Mouse (Mus musculus): Measurements from ENCODE around the gene Cluh. TPM values are rescaled to one million over a fixed set of nuclear protein-coding genes. Genes with fewer than 3 reads are reported as not detected.

Cluh gene
- polyA plus RNA-seq, 1 experiment from 2014 or later, result 28.2 TPM

- H3K9ac ChIP-seq (ENCODE audit: low read depth, low read length), result no peak overlapping the region
- H3K9me3 ChIP-seq (ENCODE audit: control insufficient read depth, low read length), result no peaks in the 10 kb centered on the region
- H3K36me3 ChIP-seq (ENCODE audit: control insufficient read depth, insufficient read depth, low read length), result peaks cover 61% of the 10 kb centered on the region
- ATAC-seq (ENCODE audit: low FRiP score, low TSS enrichment), result no peak
- no peaks in the 10 kb centered on the region for H3K27me3 ChIP-seq (ENCODE audit: control insufficient read depth, insufficient read depth, low read length)
- H3K27ac ChIP-seq (ENCODE audit: low read depth, low read length), result no peak overlapping the region
- H3K4me1 ChIP-seq (ENCODE audit: control insufficient read depth, insufficient read depth, low read length), result no peaks in the 10 kb centered on the region
- no peak overlapping the region for H3K4me2 ChIP-seq (replicated peaks; ENCODE audit: low read depth, low read length)
- H3K4me3 ChIP-seq (ENCODE audit: low read length), result no peak overlapping the region
- WGBS, result 96% methylated on average over 8 of the region's 8 CpGs
Measured at GRCm38 (mm10) chr11:74674713-74675112, 25.4 kb downstream of the Cluh start.

- Histone ChIP-seq H3K27ac (ENCODE audit: low read depth, low read length) (no peak overlapping the region), H3K4me1 (ENCODE audit: control insufficient read depth, insufficient read depth, low read length) (no peaks in the 10 kb centered on the region), H3K36me3 (ENCODE audit: control insufficient read depth, insufficient read depth, low read length) (peaks cover 62% of the 10 kb centered on the region), H3K9me3 (ENCODE audit: control insufficient read depth, low read length) (no peaks in the 10 kb centered on the region), H3K4me3 (ENCODE audit: low read length) (no peak overlapping the region), H3K27me3 (ENCODE audit: control insufficient read depth, insufficient read depth, low read length) (no peaks in the 10 kb centered on the region), H3K4me2 (replicated peaks; ENCODE audit: low read depth, low read length) (no peak overlapping the region), H3K9ac (ENCODE audit: low read depth, low read length) (no peak overlapping the region)
- 91% methylated on average over 4 of the region's 4 CpGs for WGBS
- ATAC-seq (ENCODE audit: low FRiP score, low TSS enrichment), result no peak
Measured at GRCm38 (mm10) chr11:74675156-74675555, 25.9 kb downstream of the Cluh start.

- H3K27me3 ChIP-seq (ENCODE audit: control insufficient read depth, insufficient read depth, low read length), result no peaks in the 10 kb centered on the region
- no peak overlapping the region for H3K27ac ChIP-seq (ENCODE audit: low read depth, low read length)
- H3K4me3 ChIP-seq (ENCODE audit: low read length), result no peak overlapping the region
- no peak for ATAC-seq (ENCODE audit: low FRiP score, low TSS enrichment)
- H3K4me2 ChIP-seq (replicated peaks; ENCODE audit: low read depth, low read length), result no peak overlapping the region
- H3K9ac ChIP-seq (ENCODE audit: low read depth, low read length), result no peak overlapping the region
- 69% methylated on average over 1 of the region's 1 CpGs for WGBS
- no peaks in the 10 kb centered on the region for H3K9me3 ChIP-seq (ENCODE audit: control insufficient read depth, low read length)
- peaks cover 47% of the 10 kb centered on the region for H3K36me3 ChIP-seq (ENCODE audit: control insufficient read depth, insufficient read depth, low read length)
- no peaks in the 10 kb centered on the region for H3K4me1 ChIP-seq (ENCODE audit: control insufficient read depth, insufficient read depth, low read length)
Measured at GRCm38 (mm10) chr11:74692151-74692550, 42.9 kb downstream of the Cluh start.

GRCm38 (mm10) chr11:74699505-74699904, 50.2 kb downstream of the Cluh start:
- no peak overlapping the region for H3K4me2 ChIP-seq (replicated peaks; ENCODE audit: low read depth, low read length)
- no peak overlapping the region for H3K4me3 ChIP-seq (ENCODE audit: low read length)
- no peak overlapping the region for H3K9ac ChIP-seq (ENCODE audit: low read depth, low read length)
- peaks cover 29% of the 10 kb centered on the region; the same call in 1 of the 2 replicates for H3K36me3 ChIP-seq (ENCODE audit: control insufficient read depth, insufficient read depth, low read length)
- no peaks in the 10 kb centered on the region for H3K9me3 ChIP-seq (ENCODE audit: control insufficient read depth, low read length)
- H3K27me3 ChIP-seq (ENCODE audit: control insufficient read depth, insufficient read depth, low read length), result no peaks in the 10 kb centered on the region
- no peaks in the 10 kb centered on the region for H3K4me1 ChIP-seq (ENCODE audit: control insufficient read depth, insufficient read depth, low read length)
- H3K27ac ChIP-seq (ENCODE audit: low read depth, low read length), result no peak overlapping the region
- 99% methylated on average over 2 of the region's 2 CpGs for WGBS
- ATAC-seq (ENCODE audit: low FRiP score, low TSS enrichment), result no peak

GRCm38 (mm10) chr11:74704068-74704467, 54.8 kb downstream of the Cluh start:
- WGBS, result 98% methylated on average over 2 of the region's 2 CpGs
- H3K27ac ChIP-seq (ENCODE audit: low read depth, low read length), result no peak overlapping the region
- H3K4me2 ChIP-seq (replicated peaks; ENCODE audit: low read depth, low read length), result no peak overlapping the region
- no peaks in the 10 kb centered on the region; the same call in 1 of the 2 replicates for H3K36me3 ChIP-seq (ENCODE audit: control insufficient read depth, insufficient read depth, low read length)
- H3K9ac ChIP-seq (ENCODE audit: low read depth, low read length), result no peak overlapping the region
- no peaks in the 10 kb centered on the region for H3K4me1 ChIP-seq (ENCODE audit: control insufficient read depth, insufficient read depth, low read length)
- ATAC-seq (ENCODE audit: low FRiP score, low TSS enrichment), result no peak
- H3K27me3 ChIP-seq (ENCODE audit: control insufficient read depth, insufficient read depth, low read length), result no peaks in the 10 kb centered on the region
- H3K9me3 ChIP-seq (ENCODE audit: control insufficient read depth, low read length), result no peaks in the 10 kb centered on the region
- no peak overlapping the region for H3K4me3 ChIP-seq (ENCODE audit: low read length)

DNA sequence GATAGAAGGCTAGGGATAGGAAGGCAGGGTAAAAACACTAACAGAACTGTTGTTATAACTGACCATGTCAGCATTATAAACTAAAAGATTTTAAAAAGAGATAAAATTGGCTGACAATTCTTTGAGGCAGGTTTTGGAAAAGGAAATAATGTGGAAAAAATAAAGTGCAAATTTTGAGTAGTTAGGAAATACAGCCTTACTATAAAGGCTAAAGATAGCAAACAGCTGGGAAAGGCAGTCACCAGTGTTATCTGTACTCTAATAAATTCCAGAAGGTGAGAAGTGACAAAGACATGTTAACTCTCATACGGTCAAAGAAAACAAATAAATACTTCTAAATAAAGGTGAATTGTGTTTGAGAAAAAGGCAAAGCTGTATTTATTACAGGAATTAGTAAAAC, 59.5 kb downstream of the Cluh start:
- Histone ChIP-seq H3K4me1 (ENCODE audit: control insufficient read depth, insufficient read depth, low read length) (no peaks in the 10 kb centered on the region), H3K27me3 (ENCODE audit: control insufficient read depth, insufficient read depth, low read length) (no peaks in the 10 kb centered on the region), H3K27ac (ENCODE audit: low read depth, low read length) (no peak overlapping the region), H3K9ac (ENCODE audit: low read depth, low read length) (no peak overlapping the region), H3K9me3 (ENCODE audit: control insufficient read depth, low read length) (no peaks in the 10 kb centered on the region), H3K4me2 (replicated peaks; ENCODE audit: low read depth, low read length) (no peak overlapping the region), H3K4me3 (ENCODE audit: low read length) (no peak overlapping the region), H3K36me3 (ENCODE audit: control insufficient read depth, insufficient read depth, low read length) (no peaks in the 10 kb centered on the region)
- ATAC-seq (ENCODE audit: low FRiP score, low TSS enrichment), result no peak
- 17% methylated on average over 1 of the region's 1 CpGs for WGBS

DNA sequence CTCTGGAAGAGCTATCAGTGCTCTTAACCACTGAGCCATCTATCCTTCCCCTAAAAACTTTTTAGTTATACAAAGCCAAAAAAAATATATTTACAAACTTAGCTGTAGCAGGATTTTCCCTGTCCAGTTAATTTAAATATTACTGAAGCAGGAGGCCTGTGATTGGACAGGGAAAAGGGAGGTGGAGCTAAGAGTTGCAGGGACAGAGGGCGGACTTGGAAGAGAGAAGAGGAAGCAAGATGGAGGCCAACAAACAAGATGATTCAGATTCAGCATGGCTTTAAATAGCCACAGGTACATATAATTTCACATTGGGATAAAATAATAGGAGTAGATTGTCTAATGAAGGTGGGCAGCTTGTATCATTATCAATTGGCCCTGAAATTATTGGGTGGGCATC, 61.4 kb downstream of the Cluh start:
- no peak for ATAC-seq (ENCODE audit: low FRiP score, low TSS enrichment)
- Histone ChIP-seq H3K27me3 (ENCODE audit: control insufficient read depth, insufficient read depth, low read length) (no peaks in the 10 kb centered on the region), H3K36me3 (ENCODE audit: control insufficient read depth, insufficient read depth, low read length) (no peaks in the 10 kb centered on the region), H3K4me3 (ENCODE audit: low read length) (no peak overlapping the region), H3K27ac (ENCODE audit: low read depth, low read length) (no peak overlapping the region), H3K9me3 (ENCODE audit: control insufficient read depth, low read length) (no peaks in the 10 kb centered on the region), H3K9ac (ENCODE audit: low read depth, low read length) (no peak overlapping the region), H3K4me1 (ENCODE audit: control insufficient read depth, insufficient read depth, low read length) (no peaks in the 10 kb centered on the region), H3K4me2 (replicated peaks; ENCODE audit: low read depth, low read length) (no peak overlapping the region)
- WGBS, result 90% methylated on average over 1 of the region's 1 CpGs

DNA sequence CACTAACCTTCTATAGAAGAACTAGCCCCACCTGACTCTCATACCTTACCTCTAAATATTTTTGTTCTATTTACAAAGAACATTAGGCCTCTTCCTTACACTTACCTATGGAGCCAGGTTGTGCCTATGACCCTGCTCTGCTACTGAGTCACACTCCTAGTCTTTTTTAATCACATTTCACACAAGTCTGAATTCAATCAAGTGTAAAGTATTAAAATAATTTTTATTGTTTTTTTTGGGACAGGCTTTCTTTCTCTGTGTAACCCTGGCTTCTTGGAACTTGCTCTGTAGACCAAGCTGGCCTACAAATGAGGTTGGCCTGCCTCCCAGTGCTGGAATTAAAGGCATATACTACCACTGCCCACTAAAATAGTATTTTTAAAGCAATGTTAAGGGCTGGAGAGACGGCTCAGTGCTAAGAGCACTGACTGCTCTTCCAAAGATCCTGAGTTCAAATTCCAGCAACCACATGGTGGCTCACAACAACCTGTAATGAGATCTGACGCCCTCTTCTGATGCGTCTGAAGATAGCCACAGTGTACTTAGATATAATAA, 66.8 kb downstream of the Cluh start:
- 96% methylated on average over 3 of the region's 3 CpGs for WGBS
- Histone ChIP-seq H3K36me3 (ENCODE audit: control insufficient read depth, insufficient read depth, low read length) (no peaks in the 10 kb centered on the region), H3K27ac (ENCODE audit: low read depth, low read length) (no peak overlapping the region), H3K4me3 (ENCODE audit: low read length) (no peak overlapping the region), H3K9me3 (ENCODE audit: control insufficient read depth, low read length) (no peaks in the 10 kb centered on the region), H3K27me3 (ENCODE audit: control insufficient read depth, insufficient read depth, low read length) (no peaks in the 10 kb centered on the region), H3K4me1 (ENCODE audit: control insufficient read depth, insufficient read depth, low read length) (peaks cover 5% of the 10 kb centered on the region; the same call in 1 of the 2 replicates), H3K9ac (ENCODE audit: low read depth, low read length) (no peak overlapping the region), H3K4me2 (replicated peaks; ENCODE audit: low read depth, low read length) (no peak overlapping the region)
- no peak for ATAC-seq (ENCODE audit: low FRiP score, low TSS enrichment)

Data from kidney, embryonic 14.5 days (tissue).